13 mouse cellular contexts compared by ENCODE assay signal in genomic region chr14:120952434-120952833, GRCm38 (mm10). TPM values are rescaled to one million over a fixed set of nuclear protein-coding genes. Genes with fewer than 3 reads are reported as not detected.
A peak's percentile ranks its signal among the peaks of the same experiment; 100 is the strongest.
DNase-seq lines count a peak whose midpoint lies in the region; ATAC-seq lines count a peak whose summit lies in the region.
"Had no signal": no experiment of that assay in that cellular context is flagged by ENCODE, and none has a peak within 500 bp of the region (broad histone marks: within the 10 kb centered on the region; RNA-seq: fewer than 3 reads in every experiment).

No protein-coding gene starts in this region.

- H3K36me3 ChIP-seq in hindbrain, embryonic 11.5 days (ENCODE audit: control insufficient read depth, insufficient read depth, low read length): peaks cover 4% of the 10 kb centered on the region; the same call in 1 of the 2 replicates
- peaks cover 21% of the 10 kb centered on the region for H3K36me3 ChIP-seq in hindbrain, embryonic 13.5 days
- no peaks in the 10 kb centered on the region; the same call in 1 of the 2 replicates for H3K36me3 ChIP-seq in splenic B cell, adult 2 months (ENCODE audit: control insufficient read depth, insufficient read depth, low read length, poor library complexity, severe bottlenecking)
- H3K36me3 ChIP-seq in midbrain, embryonic 14.5 days (ENCODE audit: control insufficient read depth, insufficient read depth, low read length): peaks cover 16% of the 10 kb centered on the region

- H3K27me3 ChIP-seq in hindbrain, embryonic 11.5 days (ENCODE audit: control insufficient read depth, insufficient read depth, low read length): no peaks in the 10 kb centered on the region
- H3K27me3 ChIP-seq in hindbrain, embryonic 13.5 days: no peaks in the 10 kb centered on the region
- no peaks in the 10 kb centered on the region for H3K27me3 ChIP-seq in splenic B cell, adult 2 months (ENCODE audit: control insufficient read depth, insufficient read depth, low read length, poor library complexity, severe bottlenecking)
- no peaks in the 10 kb centered on the region for H3K27me3 ChIP-seq in midbrain, embryonic 14.5 days (ENCODE audit: control insufficient read depth, insufficient read depth, low read length)
- H3K27me3 ChIP-seq: limb, embryonic 13.5 days had no signal

- ATAC-seq in hindbrain, embryonic 11.5 days (ENCODE audit: low FRiP score): no peak
- no peak for ATAC-seq in hindbrain, embryonic 13.5 days (ENCODE audit: low FRiP score)
- no peak for ATAC-seq in midbrain, embryonic 14.5 days (ENCODE audit: low FRiP score, low TSS enrichment)

- no peak overlapping the region for H3K27ac ChIP-seq in hindbrain, embryonic 11.5 days (ENCODE audit: low read depth, low read length)
- no peak overlapping the region for H3K27ac ChIP-seq in hindbrain, embryonic 13.5 days
- H3K27ac ChIP-seq in midbrain, embryonic 14.5 days (replicated peaks; ENCODE audit: low read depth, low read length): no peak overlapping the region
- H3K27ac ChIP-seq: heart, embryonic 15.5 days; limb, embryonic 13.5 days had no signal

- H3K9me3 ChIP-seq in hindbrain, embryonic 11.5 days (ENCODE audit: control insufficient read depth, low read length): no peaks in the 10 kb centered on the region
- H3K9me3 ChIP-seq in hindbrain, embryonic 13.5 days: no peaks in the 10 kb centered on the region
- no peaks in the 10 kb centered on the region for H3K9me3 ChIP-seq in midbrain, embryonic 14.5 days (ENCODE audit: control insufficient read depth, low read length)
- H3K9me3 ChIP-seq: heart, embryonic 15.5 days had no signal

- 44% methylated on average over 2 of the region's 2 CpGs for WGBS in hindbrain, embryonic 11.5 days
- WGBS in hindbrain, embryonic 13.5 days: 47% methylated on average over 2 of the region's 2 CpGs
- 50% methylated on average over 2 of the region's 2 CpGs for WGBS in midbrain, embryonic 14.5 days

- no peak overlapping the region for H3K4me3 ChIP-seq in hindbrain, embryonic 11.5 days (ENCODE audit: low read depth, low read length)
- no peak overlapping the region for H3K4me3 ChIP-seq in hindbrain, embryonic 13.5 days
- no peak overlapping the region for H3K4me3 ChIP-seq in midbrain, embryonic 14.5 days (replicated peaks; ENCODE audit: low read depth, low read length)
- H3K4me3 ChIP-seq: heart, embryonic 15.5 days; limb, embryonic 13.5 days had no signal

- H3K4me1 ChIP-seq in hindbrain, embryonic 11.5 days (replicated peaks; ENCODE audit: control insufficient read depth, insufficient read depth, low read length): no peaks in the 10 kb centered on the region
- peaks cover 4% of the 10 kb centered on the region; the same call in 1 of the 2 replicates for H3K4me1 ChIP-seq in hindbrain, embryonic 13.5 days (replicated peaks)
- H3K4me1 ChIP-seq in midbrain, embryonic 14.5 days (ENCODE audit: control insufficient read depth, insufficient read depth, low read length): no peaks in the 10 kb centered on the region
- H3K4me1 ChIP-seq: limb, embryonic 13.5 days had no signal

- no peak overlapping the region for H3K4me2 ChIP-seq in hindbrain, embryonic 11.5 days (replicated peaks; ENCODE audit: low read depth, low read length)
- H3K4me2 ChIP-seq in hindbrain, embryonic 13.5 days: no peak overlapping the region
- H3K4me2 ChIP-seq in midbrain, embryonic 14.5 days (ENCODE audit: low read length): no peak overlapping the region
- H3K4me2 ChIP-seq: heart, embryonic 15.5 days; limb, embryonic 13.5 days had no signal

- H3K9ac ChIP-seq in hindbrain, embryonic 11.5 days (ENCODE audit: low read depth, low read length): no peak overlapping the region
- no peak overlapping the region for H3K9ac ChIP-seq in hindbrain, embryonic 13.5 days
- H3K9ac ChIP-seq in midbrain, embryonic 14.5 days (replicated peaks; ENCODE audit: low read length): no peak overlapping the region
- H3K9ac ChIP-seq: heart, embryonic 15.5 days; limb, embryonic 13.5 days had no signal

- DNase-seq in hindbrain, embryonic 11.5 days (ENCODE audit: low spot score): peak; percentile 30
- peak; percentile 14 for DNase-seq in retina, embryonic 14.5 days (ENCODE audit: low spot score)
- no peak for DNase-seq in retina, postnatal 1 day
- peak; percentile 85 for DNase-seq in ZHBTc4 (ENCODE audit: low read depth, low spot score)
- DNase-seq in splenic B cell, adult 2 months (ENCODE audit: low read depth, low spot score): peak; percentile 13
- no peak for DNase-seq in ovary, postnatal 14 days (ENCODE audit: low spot score)
- no peak for DNase-seq in midbrain, embryonic 14.5 days
- DNase-seq: adrenal gland, adult 2 months; cerebellum, adult 18-20 months; layer of hippocampus, adult 9-11 months had no signal

RNA-seq across cellular contexts. Expression of gene Ipo5, which starts 41.4 kb away (rescaled TPM):
- 120 and 132 TPM in 2 replicates for polyA plus RNA-seq in hindbrain, embryonic 11.5 days (2014; fragmentation: Nextera tagmentation; extraction: Ambion mirVana)
- 59.7 and 61.8 TPM in 2 replicates for polyA plus RNA-seq in hindbrain, embryonic 13.5 days (2015; fragmentation: Nextera tagmentation; extraction: Ambion mirVana)
- 57.5 and 77.8 TPM in 2 replicates for polyA plus RNA-seq in midbrain, embryonic 14.5 days (2014; fragmentation: Nextera tagmentation; extraction: Ambion mirVana)

Comparison
In these comparisons a context has a peak if more than half of its experiments do, and no peak if none do; other contexts are left out.
1. DNase-seq: peak in hindbrain, embryonic 11.5 days (single experiment), retina, embryonic 14.5 days (single experiment), ZHBTc4 (single experiment) and splenic B cell, adult 2 months (single experiment); none in retina, postnatal 1 day (single experiment), ovary, postnatal 14 days (single experiment) and midbrain, embryonic 14.5 days (single experiment).